Mouse (Mus musculus): Measurements from ENCODE around the gene Uevld. TPM values are rescaled to one million over a fixed set of nuclear protein-coding genes. Genes with fewer than 3 reads are reported as not detected.

Uevld gene
- polyA plus RNA-seq (2015; fragmentation: Nextera tagmentation; extraction: Ambion mirVana) = 5.8 and 6.8 TPM in 2 replicates

GRCm38 (mm10) chr7:46957831-46958691 lies at the start of gene Uevld:
Gene Uevld, minus strand, starts transcription at chr7:46958527.
- H3K4me3 ChIP-seq (ENCODE audit: low read depth, low read length) = peak within 1 kb of the TSS; percentile 74
- peaks cover 17% of the 10 kb centered on the region for H3K4me1 ChIP-seq (ENCODE audit: control insufficient read depth, low read depth, low read length)
- peak within 1 kb of the TSS; percentile 75 for H3K27ac ChIP-seq (ENCODE audit: low read length)
- peak within 1 kb of the TSS; percentile 88 for H3K9ac ChIP-seq (ENCODE audit: low read depth, low read length)
- peaks cover 2% of the 10 kb centered on the region; the same call in 1 of the 2 replicates for H3K36me3 ChIP-seq (ENCODE audit: control insufficient read depth, insufficient read depth)
- H3K9me3 ChIP-seq (replicated peaks; ENCODE audit: control insufficient read depth, low read length) = no peaks in the 10 kb centered on the region
- H3K27me3 ChIP-seq (ENCODE audit: control insufficient read depth, insufficient read depth, low read depth, low read length) = peaks cover 3% of the 10 kb centered on the region; the same call in 1 of the 2 replicates
- ATAC-seq (ENCODE audit: low read depth) = peak; percentile 97
- peak within 1 kb of the TSS; percentile 91 for H3K4me2 ChIP-seq (ENCODE audit: low read depth, low read length)
- under 1% methylated on average over 51 of the region's 51 CpGs for WGBS (ENCODE audit: insufficient replicate concordance)

- no peaks in the 10 kb centered on the region for H3K27me3 ChIP-seq (ENCODE audit: control insufficient read depth, insufficient read depth, low read depth, low read length)
- no peaks in the 10 kb centered on the region for H3K36me3 ChIP-seq (ENCODE audit: control insufficient read depth, insufficient read depth)
- H3K4me1 ChIP-seq (ENCODE audit: control insufficient read depth, low read depth, low read length) = peaks cover 46% of the 10 kb centered on the region
- peak overlapping the region; percentile 92 for H3K27ac ChIP-seq (ENCODE audit: low read length)
- peak; percentile 67 for ATAC-seq (ENCODE audit: low read depth)
- H3K9ac ChIP-seq (ENCODE audit: low read depth, low read length) = peak overlapping the region; percentile 77
- peak overlapping the region; percentile 91 for H3K4me2 ChIP-seq (ENCODE audit: low read depth, low read length)
- peak overlapping the region; percentile 71 for H3K4me3 ChIP-seq (ENCODE audit: low read depth, low read length)
- no peaks in the 10 kb centered on the region for H3K9me3 ChIP-seq (replicated peaks; ENCODE audit: control insufficient read depth, low read length)
- WGBS (ENCODE audit: insufficient replicate concordance) = 0% methylated on average over 25 of the region's 25 CpGs
Observed at GRCm38 (mm10) chr7:47007818-47008167, 49.5 kb upstream of the Uevld start.

GRCm38 (mm10) chr7:47007109-47007780 lies 48.9 kb upstream of the Uevld start:
- Histone ChIP-seq H3K4me1 (ENCODE audit: control insufficient read depth, low read depth, low read length) (peaks cover 44% of the 10 kb centered on the region), H3K4me2 (ENCODE audit: low read depth, low read length) (peak overlapping the region; percentile 91), H3K27ac (ENCODE audit: low read length) (peak overlapping the region; percentile 92), H3K36me3 (ENCODE audit: control insufficient read depth, insufficient read depth) (no peaks in the 10 kb centered on the region), H3K27me3 (ENCODE audit: control insufficient read depth, insufficient read depth, low read depth, low read length) (no peaks in the 10 kb centered on the region), H3K4me3 (ENCODE audit: low read depth, low read length) (peak overlapping the region; percentile 71), H3K9me3 (replicated peaks; ENCODE audit: control insufficient read depth, low read length) (no peaks in the 10 kb centered on the region), H3K9ac (ENCODE audit: low read depth, low read length) (peak overlapping the region; percentile 77)
- WGBS (ENCODE audit: insufficient replicate concordance) = 11% methylated on average over 21 of the region's 21 CpGs
- ATAC-seq (ENCODE audit: low read depth) = no peak

GRCm38 (mm10) chr7:47003411-47004115 lies 45.2 kb upstream of the Uevld start:
- WGBS (ENCODE audit: insufficient replicate concordance) = 72% methylated on average over 3 of the region's 3 CpGs
- 0 out of 2 replicates have a peak overlapping the region, but pooled peaks have one; percentile 30 for H3K27ac ChIP-seq (ENCODE audit: low read length)
- no peaks in the 10 kb centered on the region for H3K27me3 ChIP-seq (ENCODE audit: control insufficient read depth, insufficient read depth, low read depth, low read length)
- ATAC-seq (ENCODE audit: low read depth) = no peak
- H3K36me3 ChIP-seq (ENCODE audit: control insufficient read depth, insufficient read depth) = no peaks in the 10 kb centered on the region
- H3K4me1 ChIP-seq (ENCODE audit: control insufficient read depth, low read depth, low read length) = peaks cover 54% of the 10 kb centered on the region
- no peaks in the 10 kb centered on the region for H3K9me3 ChIP-seq (replicated peaks; ENCODE audit: control insufficient read depth, low read length)
- H3K4me3 ChIP-seq (ENCODE audit: low read depth, low read length) = no peak overlapping the region
- no peak overlapping the region for H3K4me2 ChIP-seq (ENCODE audit: low read depth, low read length)
- no peak overlapping the region for H3K9ac ChIP-seq (ENCODE audit: low read depth, low read length)

- Histone ChIP-seq H3K4me1 (ENCODE audit: control insufficient read depth, low read depth, low read length) (peaks cover 66% of the 10 kb centered on the region), H3K4me2 (ENCODE audit: low read depth, low read length) (no peak overlapping the region), H3K36me3 (ENCODE audit: control insufficient read depth, insufficient read depth) (peaks cover 16% of the 10 kb centered on the region), H3K27ac (ENCODE audit: low read length) (no peak overlapping the region), H3K9me3 (replicated peaks; ENCODE audit: control insufficient read depth, low read length) (no peaks in the 10 kb centered on the region), H3K4me3 (ENCODE audit: low read depth, low read length) (no peak overlapping the region), H3K27me3 (ENCODE audit: control insufficient read depth, insufficient read depth, low read depth, low read length) (no peaks in the 10 kb centered on the region), H3K9ac (ENCODE audit: low read depth, low read length) (no peak overlapping the region)
- WGBS (ENCODE audit: insufficient replicate concordance) = 79% methylated on average over 4 of the region's 4 CpGs
- no peak for ATAC-seq (ENCODE audit: low read depth)
Observed at GRCm38 (mm10) chr7:47001900-47002275, 43.6 kb upstream of the Uevld start.

- no peaks in the 10 kb centered on the region for H3K9me3 ChIP-seq (replicated peaks; ENCODE audit: control insufficient read depth, low read length)
- ATAC-seq (ENCODE audit: low read depth) = no peak
- peaks cover 18% of the 10 kb centered on the region for H3K36me3 ChIP-seq (ENCODE audit: control insufficient read depth, insufficient read depth)
- no peaks in the 10 kb centered on the region for H3K27me3 ChIP-seq (ENCODE audit: control insufficient read depth, insufficient read depth, low read depth, low read length)
- no peak overlapping the region for H3K4me3 ChIP-seq (ENCODE audit: low read depth, low read length)
- 37% methylated on average over 5 of the region's 5 CpGs for WGBS (ENCODE audit: insufficient replicate concordance)
- 0 out of 2 replicates have a peak overlapping the region, but pooled peaks have one; percentile 2 for H3K27ac ChIP-seq (ENCODE audit: low read length)
- no peak overlapping the region for H3K9ac ChIP-seq (ENCODE audit: low read depth, low read length)
- H3K4me1 ChIP-seq (ENCODE audit: control insufficient read depth, low read depth, low read length) = peaks cover 70% of the 10 kb centered on the region
- no peak overlapping the region for H3K4me2 ChIP-seq (ENCODE audit: low read depth, low read length)
Observed at GRCm38 (mm10) chr7:47001125-47001899, 43.0 kb upstream of the Uevld start.

GRCm38 (mm10) chr7:47000644-47000983 lies 42.3 kb upstream of the Uevld start:
- H3K9me3 ChIP-seq (replicated peaks; ENCODE audit: control insufficient read depth, low read length) = no peaks in the 10 kb centered on the region
- H3K27ac ChIP-seq (ENCODE audit: low read length) = no peak overlapping the region
- peaks cover 18% of the 10 kb centered on the region for H3K36me3 ChIP-seq (ENCODE audit: control insufficient read depth, insufficient read depth)
- H3K4me1 ChIP-seq (ENCODE audit: control insufficient read depth, low read depth, low read length) = peaks cover 75% of the 10 kb centered on the region
- WGBS (ENCODE audit: insufficient replicate concordance) = 82% methylated on average over 3 of the region's 3 CpGs
- H3K27me3 ChIP-seq (ENCODE audit: control insufficient read depth, insufficient read depth, low read depth, low read length) = no peaks in the 10 kb centered on the region
- ATAC-seq (ENCODE audit: low read depth) = no peak
- H3K4me2 ChIP-seq (ENCODE audit: low read depth, low read length) = no peak overlapping the region
- no peak overlapping the region for H3K4me3 ChIP-seq (ENCODE audit: low read depth, low read length)
- no peak overlapping the region for H3K9ac ChIP-seq (ENCODE audit: low read depth, low read length)

- no peak overlapping the region for H3K9ac ChIP-seq (ENCODE audit: low read depth, low read length)
- H3K4me2 ChIP-seq (ENCODE audit: low read depth, low read length) = no peak overlapping the region
- H3K4me1 ChIP-seq (ENCODE audit: control insufficient read depth, low read depth, low read length) = peaks cover 75% of the 10 kb centered on the region
- no peak for ATAC-seq (ENCODE audit: low read depth)
- peaks cover 22% of the 10 kb centered on the region for H3K36me3 ChIP-seq (ENCODE audit: control insufficient read depth, insufficient read depth)
- no peaks in the 10 kb centered on the region for H3K9me3 ChIP-seq (replicated peaks; ENCODE audit: control insufficient read depth, low read length)
- no peak overlapping the region for H3K27ac ChIP-seq (ENCODE audit: low read length)
- WGBS (ENCODE audit: insufficient replicate concordance) = 72% methylated on average over 8 of the region's 8 CpGs
- H3K27me3 ChIP-seq (ENCODE audit: control insufficient read depth, insufficient read depth, low read depth, low read length) = no peaks in the 10 kb centered on the region
- H3K4me3 ChIP-seq (ENCODE audit: low read depth, low read length) = no peak overlapping the region
Observed at GRCm38 (mm10) chr7:46999983-47000643, 41.8 kb upstream of the Uevld start.

Data from liver, embryonic 16.5 days (tissue).